Mouse (Mus musculus) kidney, embryonic 16.5 days (tissue): ENCODE measurements around the gene C2cd5. TPM values are rescaled to one million over a fixed set of nuclear protein-coding genes. Genes with fewer than 3 reads are reported as not detected.
"Not testable (repeated sequence)": the region's sequence is repeated elsewhere in the genome, so short reads cannot be mapped to it uniquely, and the experiment has no call there.

Experiments
- ATAC-seq: fragments of 200-750 bp; cut with Nextera tagmentation; 2 replicates; pipeline ENCODE4 v1.8.0; 2017; ENCODE audit warnings: moderate TSS enrichment; ENCODE audit not compliant: low FRiP score, low TSS enrichment
- H3K27ac ChIP-seq: fragments of 300-500 bp; sonication (generic); 2 replicates; pipeline ENCODE4 v1.5.1; 2014; ENCODE audit warnings: low read length
- H3K27me3 ChIP-seq: fragments of 300-500 bp; sonication (generic); 2 replicates; pipeline ENCODE4 v1.6.1; 2014; ENCODE audit warnings: low read length, control low read depth, mixed read lengths; ENCODE audit not compliant: insufficient read depth
- H3K36me3 ChIP-seq: fragments of 300-500 bp; sonication (generic); 2 replicates; pipeline ENCODE4 v1.6.1; 2014; ENCODE audit warnings: low read length, control low read depth, mixed read lengths; ENCODE audit not compliant: insufficient read depth
- H3K4me1 ChIP-seq: fragments of 300-500 bp; sonication (generic); 2 replicates; pipeline ENCODE4 v1.6.1; 2014; ENCODE audit warnings: low read length, control low read depth, mixed read lengths; ENCODE audit not compliant: insufficient read depth
- H3K4me2 ChIP-seq: fragments of 300-500 bp; sonication (generic); replicated peaks from 2 replicates; pipeline ENCODE4 v1.6.1; 2014; ENCODE audit warnings: low read depth, low read length
- H3K4me3 ChIP-seq: fragments of 300-500 bp; sonication (generic); 2 replicates; pipeline ENCODE4 v1.5.1; 2014; ENCODE audit warnings: mild to moderate bottlenecking, low read length
- H3K9ac ChIP-seq: fragments of 300-500 bp; sonication (generic); replicated peaks from 2 replicates; pipeline ENCODE4 v1.6.1; 2014; ENCODE audit warnings: low read length
- H3K9me3 ChIP-seq: fragments of 300-500 bp; sonication (generic); 2 replicates; pipeline ENCODE4 v1.6.1; 2016; ENCODE audit warnings: low read length, control low read depth
- WGBS: fragments of 180-500 bp; shearing (Covaris S2); extraction: QIAGEN DNeasy Blood & Tissue Kit; methylation state at CpG from one replicate; pipeline ENCODE4 v1.1.7; 2014; 5-methylcytosine and 5-hydroxymethylcytosine counted together
- polyA plus RNA-seq: library from polyadenylated mRNA; unstranded; fragments of >200 nt; fragmentation: Nextera tagmentation; extraction: Ambion mirVana; gene quantifications from 2 replicates; pipeline ENCODE4 v1.2.1, GENCODE M21; 2015

Gene C2cd5
- polyA plus RNA-seq, 1 experiment from 2014 or later, result 35.3 TPM

GRCm38 (mm10) chr6:143020146-143020545 is 79.8 kb downstream of the C2cd5 start:
- Histone ChIP-seq H3K4me1 (no peaks in the 10 kb centered on the region), H3K27me3 (no peaks in the 10 kb centered on the region), H3K4me2 (no peak overlapping the region), H3K4me3 (no peak overlapping the region), H3K9ac (no peak overlapping the region), H3K9me3 (no peaks in the 10 kb centered on the region), H3K36me3 (peaks cover 24% of the 10 kb centered on the region), H3K27ac (no peak overlapping the region)
- 97% methylated on average over 4 of the region's 4 CpGs for WGBS
- ATAC-seq, result no peak

GRCm38 (mm10) chr6:143012513-143013215 is 87.3 kb downstream of the C2cd5 start:
- Histone ChIP-seq H3K9ac (no peak overlapping the region), H3K27me3 (no peaks in the 10 kb centered on the region), H3K9me3 (no peaks in the 10 kb centered on the region), H3K4me3 (no peak overlapping the region), H3K27ac (no peak overlapping the region), H3K4me1 (no peaks in the 10 kb centered on the region), H3K36me3 (peaks cover 29% of the 10 kb centered on the region), H3K4me2 (no peak overlapping the region)
- 91% methylated on average over 15 of the region's 15 CpGs for WGBS
- no peak for ATAC-seq

GRCm38 (mm10) chr6:143008865-143009264 is 91.1 kb downstream of the C2cd5 start:
- 0 out of 2 replicates have a peak, but pooled peaks cover 18% of the 10 kb centered on the region for H3K36me3 ChIP-seq
- H3K9ac ChIP-seq, result no peak overlapping the region
- H3K4me1 ChIP-seq, result no peaks in the 10 kb centered on the region
- no peak overlapping the region for H3K4me2 ChIP-seq
- H3K27ac ChIP-seq, result no peak overlapping the region
- H3K4me3 ChIP-seq, result no peak overlapping the region
- peaks cover 4% of the 10 kb centered on the region for H3K9me3 ChIP-seq
- no peaks in the 10 kb centered on the region for H3K27me3 ChIP-seq
- no peak for ATAC-seq
- 93% methylated on average over 5 of the region's 5 CpGs for WGBS

- not testable (repeated sequence) for H3K4me3 ChIP-seq, H3K4me1 ChIP-seq, H3K27me3 ChIP-seq, ATAC-seq, H3K9me3 ChIP-seq, H3K27ac ChIP-seq, H3K36me3 ChIP-seq, H3K9ac ChIP-seq, H3K4me2 ChIP-seq
- 92% methylated on average over 9 of the region's 9 CpGs for WGBS
Measured at GRCm38 (mm10) chr6:143005209-143005608, 94.7 kb downstream of the C2cd5 start.

GRCm38 (mm10) chr6:143004801-143005200 is 95.1 kb downstream of the C2cd5 start:
- Histone ChIP-seq H3K4me1 (no peaks in the 10 kb centered on the region), H3K4me3 (no peak overlapping the region), H3K36me3 (no peaks in the 10 kb centered on the region), H3K4me2 (no peak overlapping the region), H3K27ac (no peak overlapping the region), H3K9ac (no peak overlapping the region), H3K9me3 (peaks cover 4% of the 10 kb centered on the region), H3K27me3 (no peaks in the 10 kb centered on the region)
- no peak for ATAC-seq
- 75% methylated on average over 9 of the region's 9 CpGs for WGBS

- WGBS, result 56% methylated on average over 12 of the region's 12 CpGs
- H3K9ac ChIP-seq, result no peak overlapping the region
- no peak overlapping the region for H3K4me2 ChIP-seq
- H3K4me1 ChIP-seq, result peaks cover 17% of the 10 kb centered on the region
- no peaks in the 10 kb centered on the region for H3K27me3 ChIP-seq
- no peak overlapping the region for H3K27ac ChIP-seq
- H3K4me3 ChIP-seq, result no peak overlapping the region
- no peaks in the 10 kb centered on the region for H3K9me3 ChIP-seq
- H3K36me3 ChIP-seq, result no peaks in the 10 kb centered on the region
- ATAC-seq, result no peak
Measured at GRCm38 (mm10) chr6:142998221-142998999, 101.5 kb downstream of the C2cd5 start.

- H3K4me2 ChIP-seq, result no peak overlapping the region
- ATAC-seq, result no peak
- H3K36me3 ChIP-seq, result no peaks in the 10 kb centered on the region
- no peaks in the 10 kb centered on the region for H3K9me3 ChIP-seq
- no peak overlapping the region for H3K4me3 ChIP-seq
- no peaks in the 10 kb centered on the region for H3K27me3 ChIP-seq
- H3K4me1 ChIP-seq, result peaks cover 17% of the 10 kb centered on the region
- no peak overlapping the region for H3K9ac ChIP-seq
- no peak overlapping the region for H3K27ac ChIP-seq
- WGBS, result 82% methylated on average over 3 of the region's 3 CpGs
Measured at GRCm38 (mm10) chr6:142996887-142997286, 103.1 kb downstream of the C2cd5 start.

GRCm38 (mm10) chr6:142995567-142995966 is 104.4 kb downstream of the C2cd5 start:
- no peak for ATAC-seq
- no peak overlapping the region for H3K27ac ChIP-seq
- no peaks in the 10 kb centered on the region for H3K36me3 ChIP-seq
- H3K4me1 ChIP-seq, result peaks cover 17% of the 10 kb centered on the region
- H3K27me3 ChIP-seq, result no peaks in the 10 kb centered on the region
- WGBS, result 73% methylated on average over 5 of the region's 5 CpGs
- H3K9ac ChIP-seq, result no peak overlapping the region
- no peaks in the 10 kb centered on the region for H3K9me3 ChIP-seq
- no peak overlapping the region for H3K4me3 ChIP-seq
- no peak overlapping the region for H3K4me2 ChIP-seq

- H3K4me1 ChIP-seq, result peaks cover 17% of the 10 kb centered on the region
- no peak overlapping the region for H3K9ac ChIP-seq
- H3K36me3 ChIP-seq, result no peaks in the 10 kb centered on the region
- no peaks in the 10 kb centered on the region for H3K9me3 ChIP-seq
- no peak for ATAC-seq
- no peak overlapping the region for H3K27ac ChIP-seq
- 45% methylated on average over 7 of the region's 7 CpGs for WGBS
- H3K4me2 ChIP-seq, result no peak overlapping the region
- H3K27me3 ChIP-seq, result no peaks in the 10 kb centered on the region
- no peak overlapping the region for H3K4me3 ChIP-seq
Measured at GRCm38 (mm10) chr6:142994821-142995220, 105.1 kb downstream of the C2cd5 start.
